Mouse (Mus musculus): Measurements from ENCODE around the gene Rhod. TPM values are rescaled to one million over a fixed set of nuclear protein-coding genes. Genes with fewer than 3 reads are reported as not detected.

The Rhod gene
- polyA plus RNA-seq, 1 experiment from 2014 or later, result 6.6 TPM

- Histone ChIP-seq H3K9me3 (replicated peaks) (no peaks in the 10 kb centered on the region), H3K9ac (no peak overlapping the region), H3K4me1 (no peaks in the 10 kb centered on the region), H3K4me3 (no peak overlapping the region), H3K27me3 (no peaks in the 10 kb centered on the region), H3K27ac (no peak overlapping the region), H3K4me2 (no peak overlapping the region), H3K36me3 (ENCODE audit: poor library complexity, severe bottlenecking) (no peaks in the 10 kb centered on the region)
- 70% methylated on average over 3 of the region's 3 CpGs for WGBS
- no peak for ATAC-seq
Measured at GRCm38 (mm10) chr19:4423021-4423420, 16.2 kb downstream of the Rhod start.

DNA sequence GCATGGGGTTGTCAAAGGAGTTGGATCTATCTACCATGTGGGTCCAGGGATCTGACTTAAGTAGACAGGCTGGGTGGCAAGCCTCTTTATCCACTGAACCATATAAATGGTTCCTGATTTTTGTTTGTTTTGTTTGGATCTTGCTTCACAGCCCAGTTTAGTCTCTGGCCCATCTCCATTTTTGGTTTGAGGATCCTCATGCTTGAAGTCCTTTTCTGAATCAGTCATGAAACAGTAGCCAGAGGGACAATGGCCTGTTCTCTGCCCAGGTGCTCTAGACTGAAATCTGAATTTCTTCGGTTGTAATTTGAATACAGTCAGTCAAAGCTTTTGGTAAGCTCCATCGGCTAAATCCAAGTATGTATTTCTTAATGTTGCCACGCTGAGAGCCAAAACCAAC, 16.7 kb downstream of the Rhod start:
- Histone ChIP-seq H3K4me2 (no peak overlapping the region), H3K4me3 (no peak overlapping the region), H3K27ac (no peak overlapping the region), H3K27me3 (no peaks in the 10 kb centered on the region), H3K9ac (no peak overlapping the region), H3K9me3 (replicated peaks) (no peaks in the 10 kb centered on the region), H3K36me3 (ENCODE audit: poor library complexity, severe bottlenecking) (no peaks in the 10 kb centered on the region), H3K4me1 (no peaks in the 10 kb centered on the region)
- WGBS, result 94% methylated on average over 3 of the region's 3 CpGs
- no peak for ATAC-seq

- H3K9ac ChIP-seq, result no peak overlapping the region
- H3K4me2 ChIP-seq, result no peak overlapping the region
- no peaks in the 10 kb centered on the region for H3K36me3 ChIP-seq (ENCODE audit: poor library complexity, severe bottlenecking)
- no peak overlapping the region for H3K4me3 ChIP-seq
- H3K9me3 ChIP-seq (replicated peaks), result no peaks in the 10 kb centered on the region
- no peak overlapping the region for H3K27ac ChIP-seq
- WGBS, result 92% methylated on average over 8 of the region's 8 CpGs
- no peaks in the 10 kb centered on the region for H3K4me1 ChIP-seq
- no peaks in the 10 kb centered on the region for H3K27me3 ChIP-seq
- no peak for ATAC-seq
Measured at GRCm38 (mm10) chr19:4420153-4420910, 18.9 kb downstream of the Rhod start.

DNA sequence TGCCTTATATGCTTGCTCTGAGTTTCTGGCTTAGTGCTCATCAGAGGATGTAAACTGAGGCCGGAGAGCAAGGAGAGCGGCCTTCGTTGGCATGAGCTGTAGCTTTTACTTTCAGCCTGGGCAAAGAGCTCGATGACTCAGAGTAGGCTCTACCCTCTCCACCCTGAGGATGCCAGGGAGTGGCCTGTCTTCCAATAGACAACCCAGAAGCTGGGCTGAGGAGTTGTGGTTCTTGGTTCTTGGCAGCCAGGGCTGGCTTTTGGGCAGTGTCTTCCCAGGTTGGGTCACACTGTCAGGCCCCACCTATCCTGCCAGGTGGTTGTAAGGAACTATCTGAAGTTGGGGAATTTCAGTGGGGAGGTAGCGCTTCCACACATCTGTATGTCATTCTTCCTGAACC, 19.5 kb downstream of the Rhod start:
- no peaks in the 10 kb centered on the region for H3K9me3 ChIP-seq (replicated peaks)
- WGBS, result 96% methylated on average over 5 of the region's 5 CpGs
- H3K27ac ChIP-seq, result no peak overlapping the region

DNA sequence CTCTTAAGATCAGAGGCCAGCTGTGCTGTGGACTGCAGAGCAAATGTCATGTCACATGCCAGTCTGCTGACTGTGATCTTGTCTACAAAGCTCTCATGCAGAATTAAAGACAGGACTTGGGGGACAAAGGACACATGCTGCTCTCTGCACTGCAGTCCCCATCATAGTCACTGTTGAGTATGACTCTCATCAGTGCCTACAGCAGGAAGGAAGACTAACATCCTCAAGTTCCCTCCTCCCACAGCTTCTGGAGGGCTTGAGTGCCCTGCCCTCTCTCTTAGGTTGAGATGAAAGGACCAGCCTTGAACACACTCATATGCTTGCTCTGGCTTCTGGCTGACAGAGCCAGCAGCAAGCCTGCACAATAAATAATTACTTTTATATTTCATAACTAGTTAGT, 21.5 kb downstream of the Rhod start:
- Histone ChIP-seq H3K27ac (no peak overlapping the region), H3K4me2 (no peak overlapping the region), H3K4me1 (no peaks in the 10 kb centered on the region), H3K36me3 (ENCODE audit: poor library complexity, severe bottlenecking) (no peaks in the 10 kb centered on the region), H3K27me3 (no peaks in the 10 kb centered on the region), H3K9ac (no peak overlapping the region), H3K4me3 (no peak overlapping the region), H3K9me3 (replicated peaks) (no peaks in the 10 kb centered on the region)
- ATAC-seq, result no peak

More for the DNA sequence above, 19.5 kb downstream of the Rhod start:
- no peak overlapping the region for H3K4me3 ChIP-seq
- no peaks in the 10 kb centered on the region for H3K36me3 ChIP-seq (ENCODE audit: poor library complexity, severe bottlenecking)
- no peaks in the 10 kb centered on the region for H3K27me3 ChIP-seq
- no peak for ATAC-seq
- H3K9ac ChIP-seq, result no peak overlapping the region
- no peaks in the 10 kb centered on the region for H3K4me1 ChIP-seq
- H3K4me2 ChIP-seq, result no peak overlapping the region

GRCm38 (mm10) chr19:4417183-4417582, 22.0 kb downstream of the Rhod start:
- H3K4me3 ChIP-seq, result no peak overlapping the region
- WGBS, result 0% methylated on average over 1 of the region's 1 CpGs
- ATAC-seq, result no peak

DNA sequence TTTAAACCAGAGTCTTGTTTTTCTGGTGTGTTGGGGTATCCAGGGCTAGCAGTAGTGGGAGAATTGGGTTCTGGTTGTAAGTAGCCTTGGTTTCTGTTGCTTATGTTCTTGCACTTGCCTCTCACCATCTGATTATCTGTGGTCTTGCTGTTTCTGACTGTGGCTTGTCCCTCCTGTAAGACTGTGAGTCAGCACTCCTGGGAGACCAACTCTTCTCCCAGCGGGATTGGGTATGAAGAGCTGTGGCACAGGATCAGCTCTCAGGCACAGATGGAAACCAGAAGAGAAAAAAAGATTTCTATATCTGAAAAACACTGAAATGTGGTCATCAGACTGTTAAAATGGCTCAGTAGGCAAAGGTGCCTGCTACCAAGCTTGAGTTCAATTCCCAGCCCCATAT, 24.6 kb downstream of the Rhod start:
- H3K4me1 ChIP-seq, result no peaks in the 10 kb centered on the region
- no peaks in the 10 kb centered on the region for H3K9me3 ChIP-seq (replicated peaks)
- no peak overlapping the region for H3K9ac ChIP-seq
- no peak for ATAC-seq
- H3K4me2 ChIP-seq, result no peak overlapping the region
- no peaks in the 10 kb centered on the region; the same call in 1 of the 2 replicates for H3K27me3 ChIP-seq
- H3K27ac ChIP-seq, result no peak overlapping the region
- no peak overlapping the region for H3K4me3 ChIP-seq
- 84% methylated on average over 1 of the region's 1 CpGs for WGBS
- H3K36me3 ChIP-seq (ENCODE audit: poor library complexity, severe bottlenecking), result no peaks in the 10 kb centered on the region

More at GRCm38 (mm10) chr19:4417183-4417582, 22.0 kb downstream of the Rhod start:
- Histone ChIP-seq H3K36me3 (ENCODE audit: poor library complexity, severe bottlenecking) (no peaks in the 10 kb centered on the region), H3K4me1 (no peaks in the 10 kb centered on the region), H3K9me3 (replicated peaks) (no peaks in the 10 kb centered on the region), H3K4me2 (no peak overlapping the region), H3K27ac (no peak overlapping the region), H3K27me3 (no peaks in the 10 kb centered on the region), H3K9ac (no peak overlapping the region)

GRCm38 (mm10) chr19:4409062-4409461, 30.2 kb downstream of the Rhod start:
- H3K4me2 ChIP-seq, result no peak overlapping the region
- WGBS, result 62% methylated on average over 2 of the region's 2 CpGs
- no peaks in the 10 kb centered on the region for H3K9me3 ChIP-seq (replicated peaks)
- H3K4me3 ChIP-seq, result no peak overlapping the region
- no peaks in the 10 kb centered on the region for H3K4me1 ChIP-seq
- ATAC-seq, result no peak
- H3K27me3 ChIP-seq, result no peaks in the 10 kb centered on the region; the same call in 1 of the 2 replicates
- H3K27ac ChIP-seq, result no peak overlapping the region
- no peak overlapping the region for H3K9ac ChIP-seq
- H3K36me3 ChIP-seq (ENCODE audit: poor library complexity, severe bottlenecking), result no peaks in the 10 kb centered on the region

DNA sequence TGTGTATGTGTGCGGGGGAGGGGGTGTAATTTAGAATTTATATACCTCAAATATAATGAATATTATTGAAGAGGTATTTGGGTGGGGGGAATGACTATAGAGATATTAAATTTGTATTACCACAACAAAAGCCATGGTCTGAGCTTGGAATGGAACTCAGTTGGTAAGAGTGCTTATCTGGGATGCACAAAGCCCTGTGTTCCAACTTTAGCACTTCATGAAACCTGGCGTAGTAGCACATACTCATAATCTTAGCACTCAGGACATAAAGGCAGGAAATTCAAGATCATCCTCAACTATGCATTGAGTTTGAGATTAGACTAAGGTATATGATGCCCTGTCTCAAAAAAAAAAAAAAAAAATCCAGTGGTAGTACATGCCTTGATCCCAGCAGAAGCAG, 34.4 kb downstream of the Rhod start:
- no peak for ATAC-seq
- 91% methylated on average over 2 of the region's 2 CpGs for WGBS
- Histone ChIP-seq H3K9me3 (replicated peaks) (no peaks in the 10 kb centered on the region), H3K9ac (no peak overlapping the region), H3K27me3 (no peaks in the 10 kb centered on the region), H3K27ac (no peak overlapping the region), H3K36me3 (ENCODE audit: poor library complexity, severe bottlenecking) (no peaks in the 10 kb centered on the region), H3K4me2 (no peak overlapping the region), H3K4me3 (no peak overlapping the region), H3K4me1 (no peaks in the 10 kb centered on the region)

- 71% methylated on average over 4 of the region's 4 CpGs for WGBS
- Histone ChIP-seq H3K4me3 (no peak overlapping the region), H3K4me2 (no peak overlapping the region), H3K9ac (no peak overlapping the region), H3K36me3 (ENCODE audit: poor library complexity, severe bottlenecking) (no peaks in the 10 kb centered on the region), H3K4me1 (peaks cover 18% of the 10 kb centered on the region), H3K27ac (no peak overlapping the region), H3K9me3 (replicated peaks) (no peaks in the 10 kb centered on the region), H3K27me3 (no peaks in the 10 kb centered on the region)
- ATAC-seq, result no peak
Measured at GRCm38 (mm10) chr19:4398959-4399358, 40.3 kb downstream of the Rhod start.

GRCm38 (mm10) chr19:4398630-4398948, 40.6 kb downstream of the Rhod start:
- H3K9ac ChIP-seq, result peak overlapping the region; percentile 80
- H3K9me3 ChIP-seq (replicated peaks), result no peaks in the 10 kb centered on the region
- H3K4me3 ChIP-seq, result peak overlapping the region; percentile 93
- peaks cover 21% of the 10 kb centered on the region for H3K4me1 ChIP-seq
- 26% methylated on average over 8 of the region's 8 CpGs for WGBS
- H3K27ac ChIP-seq, result no peak overlapping the region
- ATAC-seq, result no peak
- H3K36me3 ChIP-seq (ENCODE audit: poor library complexity, severe bottlenecking), result peaks cover 2% of the 10 kb centered on the region; the same call in 1 of the 2 replicates
- no peaks in the 10 kb centered on the region for H3K27me3 ChIP-seq
- peak overlapping the region; percentile 91 for H3K4me2 ChIP-seq

DNA sequence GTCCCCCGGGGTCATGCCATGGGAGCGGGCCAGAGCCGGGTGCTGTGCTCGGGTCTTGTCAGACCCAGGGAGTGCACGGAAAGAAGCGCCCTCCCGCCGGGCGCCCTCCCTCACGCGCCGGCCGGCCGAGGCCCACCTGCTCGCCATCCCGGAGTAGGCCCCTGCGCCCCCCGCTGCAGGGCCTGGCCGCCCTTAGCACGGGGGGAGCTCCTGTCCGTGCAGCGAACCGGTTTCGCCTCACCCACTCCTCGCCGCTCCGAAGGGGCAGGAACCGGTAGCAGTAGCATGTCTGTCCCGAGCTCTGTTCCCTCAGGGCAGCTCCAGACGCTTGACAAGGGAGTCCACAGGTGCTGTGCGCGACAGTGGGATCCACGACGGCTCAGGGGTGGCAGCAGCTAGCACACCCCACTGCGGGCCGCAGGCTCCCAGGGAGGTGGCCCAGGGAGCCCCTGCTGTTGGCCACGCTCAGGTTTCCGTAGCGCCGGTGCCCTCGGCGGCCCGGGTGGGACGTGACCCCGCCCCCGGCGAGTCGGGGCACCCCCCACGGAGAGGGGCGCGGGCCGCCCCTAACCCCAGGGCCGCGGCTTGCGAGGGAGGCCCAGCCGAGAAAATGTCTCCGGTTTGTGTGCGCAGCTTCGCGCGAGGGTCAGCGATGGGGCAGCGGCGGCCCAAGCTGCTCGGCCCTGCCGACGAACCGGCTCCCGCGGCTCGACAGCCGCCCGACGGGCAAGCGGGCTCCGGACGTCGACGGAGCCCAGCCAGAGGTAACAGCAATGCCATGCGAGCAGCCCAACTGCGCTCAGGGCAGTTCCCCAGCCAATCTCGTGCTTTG, 41.2 kb downstream of the Rhod start, which contains the start of gene Kdm2a:
Kdm2a (minus strand) TSS at position 488 of the 832 bp plus-strand sequence.
- Histone ChIP-seq H3K9ac (peak within 1 kb of the TSS; percentile 80), H3K4me2 (peak within 1 kb of the TSS; percentile 91), H3K4me3 (peak within 1 kb of the TSS; percentile 93), H3K36me3 (ENCODE audit: poor library complexity, severe bottlenecking) (peaks cover 5% of the 10 kb centered on the region; the same call in 1 of the 2 replicates), H3K27ac (peak within 1 kb of the TSS; percentile 87), H3K27me3 (no peaks in the 10 kb centered on the region), H3K9me3 (replicated peaks) (no peaks in the 10 kb centered on the region), H3K4me1 (peaks cover 27% of the 10 kb centered on the region)
- 1% methylated on average over 78 of the region's 82 CpGs for WGBS
- peak; percentile 68 for ATAC-seq
